Mouse (Mus musculus): ENCODE results near the gene Sema4f.

Gene Sema4f

DNA sequence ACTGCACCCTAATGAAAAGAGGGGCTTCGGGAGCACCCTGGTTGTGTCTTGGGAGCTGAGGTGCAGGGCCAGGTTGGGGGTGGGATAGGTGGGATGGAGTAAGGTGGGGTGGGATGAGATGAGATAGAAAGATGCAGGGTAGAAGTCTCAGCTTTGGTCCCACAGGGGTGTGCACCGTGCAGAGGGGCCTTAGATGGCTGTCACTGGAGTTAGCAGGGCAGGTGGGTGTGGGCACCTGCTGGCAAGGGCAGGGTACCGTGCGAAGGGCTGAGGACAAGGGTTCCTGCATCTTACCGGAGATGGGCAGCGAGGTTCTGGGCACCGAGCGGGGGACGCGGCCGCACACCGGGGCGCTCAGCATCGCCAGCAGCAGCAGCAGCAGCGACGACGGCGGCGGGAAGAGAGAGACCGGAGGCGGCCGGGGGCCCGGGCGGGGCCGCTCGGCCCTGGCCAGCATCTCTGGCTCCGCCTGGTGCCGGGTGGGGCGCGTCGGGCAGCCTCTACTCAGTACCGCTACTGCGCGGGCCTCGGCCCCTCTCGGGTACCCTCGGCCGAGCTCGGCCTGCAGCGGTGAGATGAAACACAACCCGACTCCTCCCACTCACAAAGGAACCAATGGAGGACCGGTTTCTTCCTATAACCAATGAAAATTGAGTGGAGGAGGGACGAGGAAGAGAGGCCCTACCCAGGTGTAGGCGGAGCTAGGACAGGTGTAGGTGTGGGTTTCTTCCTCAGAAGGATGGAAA, at the start of gene Sema4f:
Sema4f (minus strand) TSS at position 603 of the 746 bp plus-strand sequence.
- peak; percentile 22 to 41 for DNase-seq

DNA sequence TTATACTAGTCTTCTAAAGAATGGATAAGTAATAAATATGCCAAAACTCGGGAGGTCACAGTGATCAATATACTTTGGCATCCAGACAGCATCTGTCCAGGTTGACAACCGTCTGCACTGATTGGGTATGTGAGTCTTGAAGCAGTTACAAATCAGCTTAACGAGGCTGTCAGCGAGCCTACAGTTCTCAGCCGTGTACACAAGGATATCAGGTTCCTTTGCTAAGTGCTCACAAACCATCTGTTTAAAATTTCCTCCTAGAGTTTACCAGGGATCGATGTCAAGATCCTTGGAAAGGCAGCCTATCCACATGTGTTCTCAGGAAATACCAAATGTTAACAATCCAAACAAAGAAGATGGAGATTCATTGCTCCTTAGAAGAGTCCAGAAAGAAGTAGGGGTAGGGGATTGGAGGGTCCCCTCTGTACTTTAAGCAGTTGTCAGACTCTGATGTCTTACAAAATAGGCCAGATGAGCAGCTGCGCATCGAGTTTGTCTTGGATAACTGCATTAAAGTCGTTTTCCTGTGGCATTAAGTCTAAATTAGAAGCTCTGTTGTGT, 47.9 kb upstream of the Sema4f start:
- no peak for DNase-seq

GRCm38 (mm10) chr6:82971031-82971430, 31.5 kb upstream of the Sema4f start:
- peak; percentile 17 to 65 for DNase-seq

- no peak for DNase-seq
Observed at GRCm38 (mm10) chr6:82969249-82970084, 29.9 kb upstream of the Sema4f start.

GRCm38 (mm10) chr6:82961664-82962063, 22.1 kb upstream of the Sema4f start:
- DNase-seq, result no peak

DNA sequence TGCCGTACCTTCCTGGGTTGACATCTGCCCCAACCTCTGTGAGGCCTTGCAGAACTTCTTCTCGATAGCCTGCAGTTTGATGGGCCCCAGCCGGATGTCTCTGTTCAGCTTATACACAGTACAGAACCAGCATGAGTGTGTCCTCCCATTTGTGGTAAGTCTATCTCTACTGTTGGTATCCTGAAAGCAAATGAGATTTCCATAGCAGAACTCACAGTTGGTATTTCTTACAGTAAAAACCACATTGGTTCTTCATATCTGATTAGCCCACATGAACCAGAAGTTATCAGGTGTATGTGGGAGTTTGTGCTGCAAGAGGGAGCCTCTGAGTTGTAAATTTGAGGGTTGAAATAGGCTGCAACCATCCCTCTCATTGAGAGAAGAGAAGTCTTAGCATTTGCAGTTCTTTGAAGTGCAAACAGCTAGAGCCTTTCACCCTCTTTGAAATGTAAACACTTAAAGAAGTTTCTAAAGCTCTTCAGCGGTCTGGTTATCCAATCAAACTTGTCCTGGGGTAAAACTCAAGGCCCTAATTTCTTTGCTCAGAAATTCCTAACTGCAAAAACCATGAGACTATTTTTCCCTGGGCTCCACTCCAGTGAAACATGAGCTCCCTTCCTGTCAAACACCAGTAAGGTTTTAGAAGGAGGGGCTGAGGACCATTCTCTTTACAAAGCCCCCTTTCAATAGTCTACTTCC, 17.1 kb upstream of the Sema4f start:
- no peak for DNase-seq

- DNase-seq, result no peak
Observed at GRCm38 (mm10) chr6:82946651-82947050, 7.1 kb upstream of the Sema4f start, which contains the start of gene M1ap. TSS of gene M1ap (plus strand) at chr6:82946902.

DNA sequence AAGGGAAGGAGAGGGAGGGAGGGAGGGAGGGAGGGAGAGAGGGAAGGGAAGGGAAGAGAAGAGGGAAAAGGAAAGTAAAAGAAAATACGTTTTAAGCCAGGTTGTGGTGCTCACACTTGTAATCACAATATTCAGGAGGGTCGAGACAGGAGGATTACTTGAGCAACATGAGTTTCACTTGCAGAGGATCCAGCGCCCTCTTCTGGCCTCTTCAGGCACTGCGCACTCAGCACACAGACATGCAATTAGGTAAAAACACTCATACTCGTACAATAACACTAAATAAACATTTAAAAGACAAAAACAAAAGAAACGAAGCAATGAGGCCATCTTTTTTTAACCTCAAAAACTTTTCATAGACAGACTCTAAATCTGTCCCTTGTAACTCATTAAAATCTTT, 6.2 kb upstream of the Sema4f start:
- DNase-seq, result peak in 1 of 2 experiments; percentile 15

DNA sequence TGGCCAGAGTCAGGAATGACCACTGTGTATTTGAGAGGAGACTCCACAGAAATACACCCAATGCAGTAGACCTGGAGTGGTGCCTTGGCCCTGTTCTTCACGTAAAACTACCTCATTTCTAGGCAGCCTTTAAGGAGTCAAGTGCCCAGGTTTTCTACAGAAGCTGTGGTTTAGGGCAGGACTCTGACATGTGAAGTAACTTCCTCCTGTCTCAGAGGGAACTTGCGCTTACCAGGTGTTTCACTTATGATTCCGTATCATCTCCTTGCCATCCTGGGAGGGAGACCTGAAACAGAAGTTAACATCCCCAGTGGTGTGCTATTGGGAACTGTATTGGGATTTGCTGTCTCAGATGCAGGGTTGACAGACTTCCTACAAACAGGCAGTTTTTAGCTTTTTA, 1.2 kb upstream of the Sema4f start:
- DNase-seq, result no peak

GRCm38 (mm10) chr6:82934616-82935230, 4.8 kb downstream of the Sema4f start:
- no peak for DNase-seq

DNA sequence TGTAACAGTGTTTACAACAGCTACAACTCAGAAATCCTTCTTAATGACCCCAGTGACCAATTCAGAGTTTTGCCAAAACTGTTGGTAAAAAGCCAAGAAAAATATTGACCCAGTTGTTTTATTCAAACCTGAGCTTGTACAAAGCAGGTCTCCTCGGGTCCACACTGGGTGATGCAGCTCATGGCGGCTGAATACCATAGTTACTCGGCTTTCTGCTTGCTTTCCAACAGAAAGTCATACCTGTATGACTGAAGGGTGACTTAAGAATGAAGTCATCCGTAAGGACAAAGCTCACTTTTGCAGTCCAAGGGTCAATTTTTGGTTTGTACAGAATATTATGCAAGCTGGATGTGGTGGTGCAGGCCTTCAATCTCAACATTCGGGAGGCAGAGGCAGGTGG, 12.0 kb downstream of the Sema4f start:
- no peak for DNase-seq

GRCm38 (mm10) chr6:82926528-82926927, 13.0 kb downstream of the Sema4f start:
- DNase-seq, result no peak

DNA sequence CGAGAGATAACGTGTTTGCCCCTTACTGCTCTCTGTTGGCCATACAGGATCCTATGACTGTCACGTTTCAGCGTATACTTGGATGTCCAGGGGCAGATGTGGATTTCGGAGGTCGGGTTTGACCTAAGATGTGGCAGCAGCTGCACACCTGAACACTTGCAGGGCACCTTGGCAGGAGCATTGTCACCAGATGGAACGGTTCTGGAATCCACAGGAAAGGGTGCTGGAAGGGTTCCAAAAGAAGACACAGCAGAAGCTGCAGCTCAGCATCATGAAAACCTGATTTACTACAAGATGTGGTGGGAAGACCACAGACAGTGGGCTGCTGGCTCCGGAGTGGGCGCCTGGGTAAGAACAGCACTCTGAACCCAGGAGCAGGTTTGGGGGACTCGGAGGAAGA, 13.5 kb downstream of the Sema4f start:
- no peak for DNase-seq

DNA sequence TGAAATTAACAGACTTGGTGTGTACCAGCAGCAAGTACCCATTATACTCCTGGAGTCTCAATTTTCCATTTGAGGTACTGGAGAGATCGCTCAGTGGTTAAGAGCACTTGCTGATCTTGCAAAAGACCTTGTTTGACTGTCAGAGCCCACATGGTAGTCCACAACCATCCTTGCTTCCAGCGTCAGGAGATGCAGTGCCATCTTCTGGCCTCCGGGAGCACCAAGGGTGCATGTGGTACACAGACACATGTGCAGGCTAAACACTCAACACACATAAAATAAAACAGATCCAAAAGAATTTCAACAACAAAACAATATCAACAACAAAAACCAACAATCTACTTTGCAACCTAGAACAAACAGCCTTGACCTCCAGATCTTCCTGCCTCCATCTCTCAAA, 14.6 kb downstream of the Sema4f start:
- no peak for DNase-seq

GRCm38 (mm10) chr6:82921426-82922224, 17.9 kb downstream of the Sema4f start:
- DNase-seq, result no peak

- DNase-seq, result no peak
Observed at GRCm38 (mm10) chr6:82919520-82919919, 20.0 kb downstream of the Sema4f start.

DNA sequence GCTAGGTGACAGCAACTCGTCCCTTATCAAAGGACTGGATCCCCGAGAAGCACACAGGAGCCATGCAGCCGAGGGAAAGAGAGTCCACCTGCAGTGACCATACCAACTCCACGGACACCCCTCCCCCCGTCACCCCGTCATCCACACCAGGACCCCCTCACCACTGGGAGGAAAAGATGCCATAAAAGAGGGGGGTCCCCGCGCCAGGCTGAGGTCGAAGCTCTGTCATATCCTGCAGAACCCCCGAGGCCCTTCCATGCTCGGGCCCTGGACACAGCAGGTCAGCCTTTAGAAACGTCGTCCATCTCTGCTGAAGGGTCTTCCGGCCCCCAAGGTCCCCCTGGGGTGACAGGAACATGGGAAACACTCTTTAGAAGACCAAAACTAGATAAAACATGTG, 21.2 kb downstream of the Sema4f start:
- no peak for DNase-seq

- peak; percentile 11 to 73 for DNase-seq
Observed at GRCm38 (mm10) chr6:82917778-82918129, 21.8 kb downstream of the Sema4f start.

DNA sequence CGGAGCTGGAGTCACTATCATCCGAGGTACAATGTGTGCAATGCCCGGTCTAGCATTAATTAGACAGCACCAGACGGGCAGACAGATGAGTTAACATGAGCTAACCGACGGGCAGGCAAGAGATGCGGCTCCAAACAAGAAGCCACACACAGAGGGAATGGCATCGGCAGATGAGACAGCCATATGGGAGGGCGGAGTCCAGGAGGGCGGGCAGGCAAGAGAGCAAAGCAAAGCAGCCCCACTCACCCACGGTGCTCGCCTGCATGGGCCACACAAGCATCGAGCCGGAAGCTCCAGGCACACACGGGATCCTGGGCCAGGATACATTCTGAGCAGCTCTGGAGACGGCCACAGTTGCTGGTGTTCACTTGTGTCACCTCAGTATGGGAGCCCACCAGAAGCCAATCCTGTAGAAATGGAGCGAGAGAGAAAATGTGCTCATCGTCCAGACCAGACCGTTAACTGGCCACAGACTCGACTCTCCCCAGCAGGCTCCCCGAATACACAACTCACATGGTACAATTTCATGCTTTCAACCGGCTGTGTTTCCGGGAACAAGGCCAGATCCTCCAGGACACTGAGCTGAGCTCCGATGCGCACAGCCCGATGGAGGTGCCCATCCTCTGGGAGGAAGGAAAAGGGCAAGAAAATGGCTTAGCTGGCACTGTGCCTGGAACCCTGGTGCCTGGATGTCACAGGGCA, 22.3 kb downstream of the Sema4f start:
- no peak for DNase-seq

- no peak for DNase-seq
Observed at GRCm38 (mm10) chr6:82916459-82916858, 23.1 kb downstream of the Sema4f start.

- DNase-seq, result peak; percentile 34 to 79
Observed at GRCm38 (mm10) chr6:82915889-82916288, 23.7 kb downstream of the Sema4f start.

Data from kidney, postnatal 36 days (tissue).